Mouse (Mus musculus) small intestine, adult 2 months (tissue): Measurements from ENCODE around the gene Mmgt2.

Source experiments
- CTCF ChIP-seq: fragments of 200-500 bp; IDR thresholded peaks from 2 replicates; pipeline ENCODE4 v1.5.1; 2012; ENCODE audit warnings: low read depth, mild to moderate bottlenecking, control low read depth, inconsistent platforms, low read length, moderate library complexity, mixed read lengths; ENCODE audit not compliant: insufficient replicate concordance, insufficient read length; ENCODE audit errors: extremely low read depth
- POLR2A ChIP-seq: fragments of 200-500 bp; IDR thresholded peaks from 2 replicates; pipeline ENCODE4 v1.6.1; 2012; ENCODE audit warnings: low read depth, mild to moderate bottlenecking, control low read depth, inconsistent platforms, low read length, moderate library complexity

GRCm38 (mm10) chr11:62660885-62661284 lies 12.4 kb downstream of the Mmgt2 start:
- TF ChIP-seq CTCF (no peak), POLR2A (no peak)
